Mouse (Mus musculus): ENCODE measurements around the gene Hjurp.

GRCm38 (mm10) chr1:88230981-88231802 is 46.2 kb downstream of the Hjurp start:
- TF ChIP-seq CTCF (IDR thresholded peaks at IDR 0.05; ENCODE audit: control insufficient read depth, insufficient read depth, insufficient replicate concordance, low read depth, low read length) (no peak), POLR2A (IDR thresholded peaks at IDR 0.05; ENCODE audit: control insufficient read depth, low read depth, low read length) (no peak)
